21 mouse cellular contexts compared by ENCODE assay signal in genomic region chr3:140951024-140951423, GRCm38 (mm10).
"Had no signal": no experiment of that assay in that cellular context is flagged by ENCODE, and none has a peak within 500 bp of the region (broad histone marks: within the 10 kb centered on the region; RNA-seq: fewer than 3 reads in every experiment).

No protein-coding gene starts in this region.

- H3K27ac ChIP-seq: kidney, postnatal 0 days; layer of hippocampus, adult 2 months; limb, embryonic 12.5 days; limb, embryonic 15.5 days; liver, embryonic 14.5 days; lung, embryonic 15.5 days; stomach, embryonic 15.5 days had no signal

- H3K4me1 ChIP-seq: limb, embryonic 12.5 days; limb, embryonic 15.5 days; lung, embryonic 15.5 days; stomach, embryonic 15.5 days had no signal

- H3K27me3 ChIP-seq: limb, embryonic 12.5 days; limb, embryonic 15.5 days; lung, embryonic 15.5 days; stomach, embryonic 15.5 days had no signal

- H3K4me3 ChIP-seq: layer of hippocampus, adult 2 months; limb, embryonic 12.5 days; limb, embryonic 15.5 days; lung, embryonic 15.5 days; stomach, embryonic 15.5 days had no signal

- ATAC-seq: intestine, postnatal 0 days had no signal

- DNase-seq: kidney, adult 2 months; kidney, postnatal 25 days; layer of hippocampus, adult 9-11 months; left cerebral cortex, postnatal 4 days; lung, adult 18-20 months; lung, postnatal 10 days; lung, postnatal 36 days; right cerebral cortex, postnatal 25 days; spleen, adult 18-20 months; thymus, adult 2 months; thymus, postnatal 14 days; thymus, postnatal 4 days had no signal

- H3K9ac ChIP-seq: limb, embryonic 12.5 days; limb, embryonic 15.5 days; liver, embryonic 14.5 days; lung, embryonic 15.5 days; stomach, embryonic 15.5 days had no signal

- H3K4me2 ChIP-seq: limb, embryonic 12.5 days; limb, embryonic 15.5 days; lung, embryonic 15.5 days; midbrain, embryonic 11.5 days; stomach, embryonic 15.5 days had no signal

- H3K36me3 ChIP-seq: limb, embryonic 12.5 days; limb, embryonic 15.5 days; lung, embryonic 15.5 days; stomach, embryonic 15.5 days had no signal

- H3K9me3 ChIP-seq: limb, embryonic 12.5 days; limb, embryonic 15.5 days; lung, embryonic 15.5 days; stomach, embryonic 15.5 days had no signal
